Mouse (Mus musculus): Measurements from ENCODE around the gene Shisa3.

Gene Shisa3

GRCm38 (mm10) chr5:67633831-67634268 is 26.2 kb downstream of the Shisa3 start:
- peak; percentile 20 for DNase-seq

- DNase-seq: peak; percentile 39
Measured at GRCm38 (mm10) chr5:67634339-67634738, 26.7 kb downstream of the Shisa3 start.

- no peak for DNase-seq
Measured at GRCm38 (mm10) chr5:67640596-67641312, 33.1 kb downstream of the Shisa3 start.

- DNase-seq: no peak
Measured at GRCm38 (mm10) chr5:67641406-67642120, 33.9 kb downstream of the Shisa3 start.

- no peak for DNase-seq
Measured at GRCm38 (mm10) chr5:67643537-67644255, 36.0 kb downstream of the Shisa3 start.

- DNase-seq: no peak
Measured at GRCm38 (mm10) chr5:67646756-67647529, 39.3 kb downstream of the Shisa3 start.

- DNase-seq: peak; percentile 31
Measured at GRCm38 (mm10) chr5:67647568-67647967, 39.9 kb downstream of the Shisa3 start.

- DNase-seq: no peak
Measured at GRCm38 (mm10) chr5:67649156-67649555, 41.5 kb downstream of the Shisa3 start.

- no peak for DNase-seq
Measured at GRCm38 (mm10) chr5:67650021-67650420, 42.3 kb downstream of the Shisa3 start.

- no peak for DNase-seq
Measured at GRCm38 (mm10) chr5:67652468-67652867, 44.8 kb downstream of the Shisa3 start.

- no peak for DNase-seq
Measured at GRCm38 (mm10) chr5:67653543-67653942, 45.9 kb downstream of the Shisa3 start.

GRCm38 (mm10) chr5:67654572-67654971 is 46.9 kb downstream of the Shisa3 start:
- peak; percentile 10 for DNase-seq

- DNase-seq: no peak
Measured at GRCm38 (mm10) chr5:67655696-67656519, 48.2 kb downstream of the Shisa3 start.

GRCm38 (mm10) chr5:67656821-67657259 is 49.2 kb downstream of the Shisa3 start:
- DNase-seq: no peak

- no peak for DNase-seq
Measured at GRCm38 (mm10) chr5:67659864-67660263, 52.2 kb downstream of the Shisa3 start.

- DNase-seq: no peak
Measured at GRCm38 (mm10) chr5:67662715-67663114, 55.0 kb downstream of the Shisa3 start.

GRCm38 (mm10) chr5:67669436-67669896 is 61.8 kb downstream of the Shisa3 start:
- DNase-seq: peak; percentile 33

- DNase-seq: no peak
Measured at GRCm38 (mm10) chr5:67670158-67670557, 62.5 kb downstream of the Shisa3 start.

- no peak for DNase-seq
Measured at GRCm38 (mm10) chr5:67673008-67673407, 65.3 kb downstream of the Shisa3 start.
